Mouse (Mus musculus): ENCODE measurements around the gene Btg4.

Gene Btg4

GRCm38 (mm10) chr9:51169133-51169532 lies 108.4 kb downstream of the Btg4 start:
- no peak for DNase-seq

All from liver (tissue).